Mouse (Mus musculus) retina, postnatal 7 days (tissue): ENCODE results near the gene Vipr1.

Experiments used
- DNase-seq: peaks from one replicate; pipeline ENCODE4 v3.0.0-alpha.2; 2012; ENCODE audit warnings: low read depth, low spot score

Gene Vipr1

GRCm38 (mm10) chr9:121633306-121633705 is 9.2 kb upstream of the Vipr1 start:
- no peak for DNase-seq

GRCm38 (mm10) chr9:121635835-121636576 is 6.5 kb upstream of the Vipr1 start:
- no peak for DNase-seq

- no peak for DNase-seq
Observed at GRCm38 (mm10) chr9:121639790-121640189, 2.7 kb upstream of the Vipr1 start.

- no peak for DNase-seq
Observed at GRCm38 (mm10) chr9:121641235-121641915, 1.1 kb upstream of the Vipr1 start.

GRCm38 (mm10) chr9:121642001-121642400 is 515 bp upstream of the Vipr1 start, which contains the start of gene Lyzl4:
Gene Lyzl4, minus strand, starts transcription at chr9:121642096.
- DNase-seq = peak; percentile 51

- no peak for DNase-seq
Observed at GRCm38 (mm10) chr9:121644855-121645254, 2.3 kb downstream of the Vipr1 start.

GRCm38 (mm10) chr9:121647026-121647425 is 4.5 kb downstream of the Vipr1 start:
- no peak for DNase-seq

- DNase-seq = no peak
Observed at GRCm38 (mm10) chr9:121653668-121654067, 11.2 kb downstream of the Vipr1 start.

- DNase-seq = no peak
Observed at GRCm38 (mm10) chr9:121656322-121656721, 13.8 kb downstream of the Vipr1 start.

GRCm38 (mm10) chr9:121657143-121657542 is 14.6 kb downstream of the Vipr1 start:
- no peak for DNase-seq

GRCm38 (mm10) chr9:121658248-121658647 is 15.7 kb downstream of the Vipr1 start:
- no peak for DNase-seq

- no peak for DNase-seq
Observed at GRCm38 (mm10) chr9:121659791-121660190, 17.3 kb downstream of the Vipr1 start.

- no peak for DNase-seq
Observed at GRCm38 (mm10) chr9:121663467-121663866, 21.0 kb downstream of the Vipr1 start.

GRCm38 (mm10) chr9:121664104-121664503 is 21.6 kb downstream of the Vipr1 start:
- no peak for DNase-seq

- no peak for DNase-seq
Observed at GRCm38 (mm10) chr9:121666957-121667630, 24.6 kb downstream of the Vipr1 start.

- no peak for DNase-seq
Observed at GRCm38 (mm10) chr9:121667822-121668221, 25.3 kb downstream of the Vipr1 start.

GRCm38 (mm10) chr9:121669348-121669791 is 26.9 kb downstream of the Vipr1 start:
- peak; percentile 49 for DNase-seq

GRCm38 (mm10) chr9:121671300-121671699 is 28.8 kb downstream of the Vipr1 start:
- peak; percentile 48 for DNase-seq

GRCm38 (mm10) chr9:121672311-121672710 is 29.8 kb downstream of the Vipr1 start:
- no peak for DNase-seq

GRCm38 (mm10) chr9:121673716-121674115 is 31.2 kb downstream of the Vipr1 start:
- DNase-seq = no peak

- no peak for DNase-seq
Observed at GRCm38 (mm10) chr9:121675011-121675410, 32.5 kb downstream of the Vipr1 start.

GRCm38 (mm10) chr9:121675556-121675955 is 33.0 kb downstream of the Vipr1 start:
- no peak for DNase-seq
